Mouse (Mus musculus) lung, postnatal 0 days (tissue): ENCODE results near the gene Tcf23.

ENCODE experiments used
- CTCF ChIP-seq: IDR thresholded peaks from 2 replicates; pipeline ENCODE4 v1.5.1; 2016; ENCODE audit warnings: antibody characterized with exemption, mild to moderate bottlenecking
- EP300 ChIP-seq: IDR thresholded peaks from 2 replicates; pipeline ENCODE4 v1.6.1; 2016; ENCODE audit warnings: antibody characterized with exemption, mild to moderate bottlenecking, control low read depth

DNA sequence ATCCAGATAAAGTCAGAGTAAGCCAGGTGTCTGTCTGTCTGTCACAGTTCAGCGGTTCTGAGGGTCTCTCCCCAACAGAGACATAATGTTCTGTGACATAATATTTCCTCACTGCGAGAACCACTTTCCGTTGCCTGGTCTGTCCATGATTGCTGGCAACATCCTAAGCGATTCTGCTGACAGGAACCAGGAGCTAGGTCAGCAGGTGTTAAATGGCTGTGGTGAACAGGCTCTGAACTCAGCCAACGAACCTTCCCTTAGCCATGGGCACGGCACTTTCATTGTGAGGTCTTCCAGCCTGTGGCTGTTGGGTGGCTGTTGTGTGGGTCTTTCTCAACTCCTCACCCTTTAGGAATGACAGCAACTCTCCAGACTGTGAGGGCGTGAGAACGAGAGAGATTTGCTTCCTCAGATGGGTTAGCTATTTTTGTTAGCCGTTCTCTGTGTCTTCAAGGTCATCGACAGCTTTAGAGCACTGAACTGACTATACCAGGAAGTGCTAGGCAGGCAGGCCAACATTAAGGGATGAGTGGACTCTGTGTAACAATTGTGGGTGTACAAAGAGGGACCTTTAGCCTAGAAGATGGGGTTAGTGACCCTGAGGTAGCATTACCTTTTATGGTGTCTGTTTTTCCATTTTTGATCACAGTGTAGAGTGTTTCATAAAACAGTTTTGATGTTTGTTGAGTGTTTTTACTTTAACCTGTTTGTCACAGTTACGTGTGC is 26.6 kb downstream of the Tcf23 start:
- no peak for TF ChIP-seq CTCF
- TF ChIP-seq EP300: no peak
